Mouse (Mus musculus) thymus, adult 2 months (tissue): ENCODE measurements around the gene Bnipl. TPM values are rescaled to one million over a fixed set of nuclear protein-coding genes. Genes with fewer than 3 reads are reported as not detected.

ENCODE experiments used
- DNase-seq: peaks from one replicate; pipeline ENCODE4 v3.0.0; 2021
- H3K27ac ChIP-seq: fragments of 200-500 bp; 2 replicates; pipeline ENCODE4 v1.5.1; 2012; ENCODE audit warnings: low read length, control low read depth; ENCODE audit not compliant: control insufficient read depth, insufficient read depth
- H3K27me3 ChIP-seq: fragments of 200-500 bp; 2 replicates; pipeline ENCODE4 v1.6.1; 2012; ENCODE audit warnings: mild to moderate bottlenecking, low read length, moderate library complexity, mixed read lengths; ENCODE audit not compliant: control insufficient read depth, insufficient read depth
- H3K36me3 ChIP-seq: fragments of 200-500 bp; 2 replicates; pipeline ENCODE4 v1.6.1; 2012; ENCODE audit warnings: mild to moderate bottlenecking, low read length, moderate library complexity; ENCODE audit not compliant: control insufficient read depth, insufficient read depth
- H3K4me1 ChIP-seq: fragments of 200-500 bp; replicated peaks from 2 replicates; pipeline ENCODE4 v1.6.1; 2012; ENCODE audit warnings: low read length; ENCODE audit not compliant: control insufficient read depth, insufficient read depth
- H3K4me3 ChIP-seq: fragments of 200-500 bp; 2 replicates; pipeline ENCODE4 v1.5.1; 2012; ENCODE audit warnings: mild to moderate bottlenecking, low read length, control low read depth, moderate library complexity; ENCODE audit not compliant: control insufficient read depth, insufficient read depth
- CTCF ChIP-seq: fragments of 200-500 bp; IDR thresholded peaks from 2 replicates; pipeline ENCODE4 v1.5.1; 2012; ENCODE audit warnings: mild to moderate bottlenecking, control low read depth, low read length, moderate library complexity, borderline replicate concordance; ENCODE audit not compliant: control insufficient read depth, poor library complexity, insufficient read depth; ENCODE audit errors: extremely low read depth
- POLR2A ChIP-seq: fragments of 200-500 bp; IDR thresholded peaks from 2 replicates; pipeline ENCODE4 v1.6.1; 2012; ENCODE audit warnings: mild to moderate bottlenecking, low read length, control low read depth, moderate library complexity; ENCODE audit not compliant: control insufficient read depth, poor library complexity, insufficient read depth; ENCODE audit errors: extremely low read depth
- WGBS: fragments of 180-500 bp; shearing (Covaris S2); methylation state at CpG from one replicate; pipeline ENCODE4 v1.1.7; 2018; 5-methylcytosine and 5-hydroxymethylcytosine counted together
- polyA plus RNA-seq: library from polyadenylated mRNA; depleted of rRNA; stranded (reverse); fragments of >200 nt; gene quantifications from 2 replicates; pipeline ENCODE4 v1.2.3, GENCODE M21; 2012; rRNA removed

The Bnipl gene
- polyA plus RNA-seq, 1 experiment = 1.6 TPM

DNA sequence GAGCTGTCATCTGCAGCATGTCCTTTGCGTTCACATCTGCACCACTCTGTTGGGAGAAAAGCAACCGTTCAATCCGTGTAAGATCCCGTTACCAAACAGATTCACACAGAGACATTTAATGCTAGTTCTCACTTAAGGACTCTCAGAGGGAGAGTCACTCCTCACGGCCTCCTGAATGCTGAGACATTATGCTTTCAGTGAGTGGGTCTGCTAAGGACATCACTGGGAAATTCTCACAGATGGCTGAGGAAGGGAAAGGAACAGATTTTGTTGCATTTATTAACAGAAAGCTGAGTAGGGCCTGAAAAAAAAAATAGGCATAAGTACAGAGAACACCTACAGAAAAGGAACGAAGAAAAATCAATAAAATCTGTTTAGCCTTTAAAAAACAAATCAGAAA is 47.1 kb downstream of the Bnipl start:
- Histone ChIP-seq H3K27ac (no peak overlapping the region), H3K4me3 (no peak overlapping the region), H3K4me1 (no peaks in the 10 kb centered on the region), H3K36me3 (peaks cover 85% of the 10 kb centered on the region), H3K27me3 (no peaks in the 10 kb centered on the region)
- DNase-seq = no peak
- TF ChIP-seq CTCF = no peak
- no peak for TF ChIP-seq POLR2A
- WGBS = 98% methylated on average over 6 of the region's 6 CpGs

DNA sequence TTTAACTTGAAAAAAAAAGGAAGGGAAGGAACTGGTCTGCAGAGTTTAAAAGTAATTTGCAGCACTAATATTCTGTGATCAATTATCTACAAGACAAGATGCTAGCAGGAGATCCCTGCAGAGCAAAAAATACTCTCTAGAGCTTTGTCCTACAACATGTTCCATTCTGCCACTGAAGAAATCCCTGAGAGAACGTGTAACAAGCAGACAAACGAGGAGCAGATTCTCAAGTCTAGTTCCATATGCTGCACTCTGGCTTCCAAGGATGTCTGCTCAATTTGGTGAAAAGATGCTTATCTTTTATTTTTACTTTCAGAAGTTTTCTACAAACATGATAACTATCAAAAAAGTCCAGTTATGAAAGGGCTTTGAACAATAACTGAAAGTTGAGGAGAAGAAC is 50.4 kb downstream of the Bnipl start:
- 91% methylated on average over 2 of the region's 2 CpGs for WGBS
- H3K27ac ChIP-seq = no peak overlapping the region
- peaks cover 94% of the 10 kb centered on the region for H3K36me3 ChIP-seq
- no peak for DNase-seq
- TF ChIP-seq CTCF (no peak), POLR2A (no peak)
- no peak overlapping the region for H3K4me3 ChIP-seq
- H3K4me1 ChIP-seq = no peaks in the 10 kb centered on the region
- H3K27me3 ChIP-seq = no peaks in the 10 kb centered on the region

DNA sequence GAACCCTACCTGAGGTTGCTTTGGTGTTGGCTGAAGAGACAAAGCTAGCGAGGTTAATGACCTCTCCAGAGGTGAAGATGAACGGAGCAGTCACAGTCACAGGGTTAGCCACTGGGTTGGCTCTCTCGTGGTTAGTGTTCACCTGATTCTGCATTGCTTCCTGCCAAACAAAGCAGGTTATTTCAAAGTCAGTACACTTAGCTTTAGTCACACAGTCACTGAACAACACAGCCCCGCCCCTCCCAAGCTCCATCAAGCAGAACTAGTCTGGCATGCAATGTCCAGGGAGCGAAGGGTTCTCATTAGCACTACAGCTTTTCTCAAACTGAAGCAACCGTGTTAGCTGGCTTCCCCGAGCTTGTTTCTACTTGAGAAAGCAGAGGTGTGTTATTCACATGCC is 50.9 kb downstream of the Bnipl start:
- Histone ChIP-seq H3K36me3 (peaks cover 94% of the 10 kb centered on the region), H3K27me3 (no peaks in the 10 kb centered on the region), H3K27ac (no peak overlapping the region), H3K4me1 (no peaks in the 10 kb centered on the region), H3K4me3 (no peak overlapping the region)
- TF ChIP-seq CTCF = no peak
- no peak for TF ChIP-seq POLR2A
- WGBS = 89% methylated on average over 7 of the region's 7 CpGs
- no peak for DNase-seq

DNA sequence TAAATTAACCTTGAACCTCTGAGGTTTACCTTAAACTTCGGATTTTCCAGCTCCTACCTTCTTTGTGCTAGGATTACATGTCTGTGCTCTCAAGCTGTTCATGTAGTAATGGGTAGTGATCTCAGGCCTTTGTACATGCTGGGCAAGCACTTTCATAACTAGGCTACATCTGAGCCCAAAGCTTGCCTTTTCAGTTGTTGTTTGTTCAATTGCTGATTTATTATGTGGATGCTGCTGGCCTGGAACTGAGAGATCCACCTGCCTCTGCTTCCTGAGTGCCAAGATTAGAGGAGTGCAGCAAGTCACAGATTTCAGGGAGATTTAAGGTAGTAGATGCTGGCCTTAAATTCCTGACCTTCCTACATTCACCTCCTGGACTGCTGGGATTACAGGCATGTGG is 51.9 kb downstream of the Bnipl start:
- H3K27ac ChIP-seq = no peak overlapping the region
- peaks cover 92% of the 10 kb centered on the region for H3K36me3 ChIP-seq
- TF ChIP-seq POLR2A (no peak), CTCF (no peak)
- no peaks in the 10 kb centered on the region for H3K27me3 ChIP-seq
- no peak overlapping the region for H3K4me3 ChIP-seq
- 100% methylated on average over 1 of the region's 1 CpGs for WGBS
- no peaks in the 10 kb centered on the region for H3K4me1 ChIP-seq
- no peak for DNase-seq

DNA sequence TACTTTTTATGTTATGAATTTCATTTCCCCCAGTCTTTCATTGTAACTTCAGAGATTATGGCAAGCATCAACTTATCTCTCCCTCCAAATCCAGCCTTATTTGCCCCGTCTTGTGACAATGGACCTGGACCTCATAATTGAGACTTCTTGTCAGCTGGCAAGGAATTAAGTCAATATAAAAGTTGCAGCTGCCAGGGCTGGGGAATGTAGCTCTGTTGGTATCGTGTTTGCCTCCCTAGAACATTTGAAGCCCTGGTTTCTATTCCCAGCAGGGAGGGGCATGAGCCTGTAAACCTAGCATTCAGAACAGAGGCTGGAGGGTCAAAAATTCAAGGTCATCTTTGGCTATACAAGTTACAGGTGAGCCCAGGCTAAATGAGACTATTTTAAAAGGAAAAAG is 55.2 kb downstream of the Bnipl start:
- no peak for DNase-seq
- H3K4me3 ChIP-seq = no peak overlapping the region
- 100% methylated on average over 2 of the region's 2 CpGs for WGBS
- H3K27ac ChIP-seq = no peak overlapping the region
- H3K27me3 ChIP-seq = no peaks in the 10 kb centered on the region
- H3K36me3 ChIP-seq = peaks cover 66% of the 10 kb centered on the region
- no peaks in the 10 kb centered on the region for H3K4me1 ChIP-seq
- TF ChIP-seq POLR2A (no peak), CTCF (no peak)

DNA sequence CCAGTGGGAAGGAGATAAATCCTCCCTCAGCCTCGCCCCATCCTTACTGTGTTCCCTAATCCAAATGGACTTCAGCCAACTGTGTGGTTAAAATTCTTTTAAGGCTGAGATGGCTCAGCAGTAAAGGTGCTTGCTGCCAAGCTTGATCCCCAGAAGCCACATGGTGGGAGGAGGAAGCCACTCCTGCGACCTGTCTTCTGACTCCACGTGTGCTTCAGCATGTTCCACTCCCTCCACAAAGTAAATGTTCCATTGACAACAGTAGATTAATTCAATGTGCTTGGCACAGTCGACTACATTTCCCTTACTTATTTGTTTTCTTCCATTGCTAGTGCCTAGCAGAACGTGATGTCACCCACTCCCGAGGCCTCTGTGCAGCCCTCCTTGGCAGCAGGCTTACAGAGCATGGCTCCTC is 56.3 kb downstream of the Bnipl start:
- peaks cover 63% of the 10 kb centered on the region for H3K36me3 ChIP-seq

More for the DNA sequence above, 56.3 kb downstream of the Bnipl start:
- H3K4me3 ChIP-seq = no peak overlapping the region
- no peak overlapping the region for H3K27ac ChIP-seq
- DNase-seq = no peak
- H3K27me3 ChIP-seq = no peaks in the 10 kb centered on the region
- 90% methylated on average over 6 of the region's 6 CpGs for WGBS
- no peaks in the 10 kb centered on the region for H3K4me1 ChIP-seq
- TF ChIP-seq CTCF = no peak

Other genes with a start within 250 kb of the Bnipl start
- gene Zfp687, start 235.7 kb downstream of the Bnipl start, polyA plus RNA-seq = 57.1 and 61.2 TPM in 2 replicates
- gene Psmd4, start 208.6 kb downstream of the Bnipl start, polyA plus RNA-seq = 212 and 227 TPM in 2 replicates
- 36.5 and 37.8 TPM in 2 replicates for gene Pip5k1a, start 144.3 kb downstream of the Bnipl start, polyA plus RNA-seq
- 77.1 and 78.4 TPM in 2 replicates for gene Vps72, start 140.2 kb downstream of the Bnipl start, polyA plus RNA-seq
- gene Tmod4, start 126.7 kb downstream of the Bnipl start, polyA plus RNA-seq = 1.8 and 3.6 TPM in 2 replicates
- gene Scnm1, start 117.2 kb downstream of the Bnipl start, polyA plus RNA-seq = 56.4 and 63.8 TPM in 2 replicates
- gene Lysmd1, start 117.1 kb downstream of the Bnipl start, polyA plus RNA-seq = 13.1 and 14.1 TPM in 2 replicates
- 78.5 and 79.6 TPM in 2 replicates for gene Tnfaip8l2, start 108.8 kb downstream of the Bnipl start, polyA plus RNA-seq
- gene Sema6c, start 90.7 kb downstream of the Bnipl start, polyA plus RNA-seq = 12.0 and 14.0 TPM in 2 replicates
- gene Gabpb2, start 33.3 kb downstream of the Bnipl start, polyA plus RNA-seq = 39.7 and 41.7 TPM in 2 replicates
- gene Cdc42se1, start 22.5 kb downstream of the Bnipl start, polyA plus RNA-seq = 137 and 156 TPM in 2 replicates
- 53.0 and 66.1 TPM in 2 replicates for gene Mllt11, start 19.0 kb downstream of the Bnipl start, polyA plus RNA-seq
- gene Gm128, start 9.6 kb downstream of the Bnipl start, polyA plus RNA-seq = 0.30 and 0.33 TPM in 2 replicates
- 50.3 and 50.4 TPM in 2 replicates for gene Mindy1, start 30.2 kb upstream of the Bnipl start, polyA plus RNA-seq
- 17.2 and 18.5 TPM in 2 replicates for gene Prune1, start 30.9 kb upstream of the Bnipl start, polyA plus RNA-seq
- 1.4 and 1.5 TPM in 2 replicates for gene Anxa9, start 56.0 kb upstream of the Bnipl start, polyA plus RNA-seq
- gene Cers2, start 63.6 kb upstream of the Bnipl start, polyA plus RNA-seq = 129 and 140 TPM in 2 replicates
- gene Setdb1, start 106.0 kb upstream of the Bnipl start, polyA plus RNA-seq = 30.7 and 31.8 TPM in 2 replicates
- not detected in 2 replicates for gene 4930558C23Rik, start 151.6 kb upstream of the Bnipl start, polyA plus RNA-seq
- gene Arnt, start 183.2 kb upstream of the Bnipl start, polyA plus RNA-seq = 40.5 and 54.5 TPM in 2 replicates
- gene Ctsk, start 248.1 kb upstream of the Bnipl start, polyA plus RNA-seq = 2.0 and 2.5 TPM in 2 replicates